Mouse (Mus musculus) midbrain, embryonic 12.5 days (tissue): ENCODE data around the gene Dcp1b. TPM values are rescaled to one million over a fixed set of nuclear protein-coding genes. Genes with fewer than 3 reads are reported as not detected.
A peak's percentile ranks its signal among the peaks of the same experiment; 100 is the strongest.

Source experiments
- ATAC-seq: fragments of 200-750 bp; cut with Nextera tagmentation; 2 replicates; pipeline ENCODE4 v1.8.0; 2017; ENCODE audit warnings: low read depth, moderate TSS enrichment, moderate library complexity; ENCODE audit not compliant: low FRiP score
- H3K27ac ChIP-seq: fragments of 300-500 bp; sonication (generic); replicated peaks from 2 replicates; pipeline ENCODE4 v1.5.1; 2016; ENCODE audit warnings: mild to moderate bottlenecking
- H3K27me3 ChIP-seq: fragments of 300-500 bp; sonication (generic); 2 replicates; pipeline ENCODE4 v1.6.1; 2016; ENCODE audit warnings: mild to moderate bottlenecking
- H3K36me3 ChIP-seq: fragments of 300-500 bp; sonication (generic); 2 replicates; pipeline ENCODE4 v1.6.1; 2016
- H3K4me1 ChIP-seq: fragments of 300-500 bp; sonication (generic); 2 replicates; pipeline ENCODE4 v1.6.1; 2016
- H3K4me2 ChIP-seq: fragments of 300-500 bp; sonication (generic); replicated peaks from 2 replicates; pipeline ENCODE4 v1.6.1; 2016; ENCODE audit warnings: mild to moderate bottlenecking, moderate library complexity
- H3K4me3 ChIP-seq: fragments of 300-500 bp; sonication (generic); 2 replicates; pipeline ENCODE4 v1.5.1; 2016; ENCODE audit warnings: mild to moderate bottlenecking
- H3K9ac ChIP-seq: fragments of 300-500 bp; sonication (generic); replicated peaks from 2 replicates; pipeline ENCODE4 v1.6.1; 2016; ENCODE audit warnings: mild to moderate bottlenecking, moderate library complexity
- H3K9me3 ChIP-seq: fragments of 300-500 bp; sonication (generic); 2 replicates; pipeline ENCODE4 v1.6.1; 2016; ENCODE audit warnings: mild to moderate bottlenecking
- WGBS: fragments of 180-500 bp; shearing (Covaris S2); methylation state at CpG from one replicate; pipeline ENCODE4 v1.1.7; 2016; 5-methylcytosine and 5-hydroxymethylcytosine counted together
- polyA plus RNA-seq: library from polyadenylated mRNA; unstranded; fragments of >200 nt; fragmentation: Nextera tagmentation; extraction: Ambion mirVana; gene quantifications from 2 replicates; pipeline ENCODE4 v1.2.1, GENCODE M21; 2016

Gene Dcp1b
- polyA plus RNA-seq, 1 experiment from 2014 or later: 14.9 TPM

- Histone ChIP-seq H3K9ac (no peak overlapping the region), H3K4me1 (no peaks in the 10 kb centered on the region), H3K27me3 (no peaks in the 10 kb centered on the region), H3K4me3 (no peak overlapping the region), H3K36me3 (peaks cover 40% of the 10 kb centered on the region), H3K27ac (no peak overlapping the region), H3K4me2 (no peak overlapping the region), H3K9me3 (no peaks in the 10 kb centered on the region)
- ATAC-seq: no peak
- 74% methylated on average over 15 of the region's 15 CpGs for WGBS
These were observed 44.3 kb downstream of the Dcp1b start for GRCm38 (mm10) chr6:119219237-119219870.

- Histone ChIP-seq H3K4me3 (no peak overlapping the region), H3K4me1 (0 out of 2 replicates have a peak, but pooled peaks cover 5% of the 10 kb centered on the region), H3K27me3 (no peaks in the 10 kb centered on the region), H3K4me2 (no peak overlapping the region), H3K36me3 (peaks cover 30% of the 10 kb centered on the region), H3K9ac (no peak overlapping the region), H3K27ac (no peak overlapping the region), H3K9me3 (no peaks in the 10 kb centered on the region)
- ATAC-seq: 0 out of 2 replicates have a peak, but pooled peaks have one; percentile 28
- 55% methylated on average over 10 of the region's 10 CpGs for WGBS
These were observed 45.2 kb downstream of the Dcp1b start for GRCm38 (mm10) chr6:119220297-119220696.

- WGBS: 75% methylated on average over 13 of the region's 13 CpGs
- Histone ChIP-seq H3K4me1 (0 out of 2 replicates have a peak, but pooled peaks cover 5% of the 10 kb centered on the region), H3K4me3 (no peak overlapping the region), H3K27ac (no peak overlapping the region), H3K9ac (no peak overlapping the region), H3K4me2 (no peak overlapping the region), H3K9me3 (no peaks in the 10 kb centered on the region), H3K27me3 (no peaks in the 10 kb centered on the region), H3K36me3 (peaks cover 12% of the 10 kb centered on the region)
- no peak for ATAC-seq
These were observed 49.6 kb downstream of the Dcp1b start for GRCm38 (mm10) chr6:119224451-119225195.

- H3K36me3 ChIP-seq: peaks cover 9% of the 10 kb centered on the region
- ATAC-seq: no peak
- 0 out of 2 replicates have a peak, but pooled peaks cover 5% of the 10 kb centered on the region for H3K4me1 ChIP-seq
- H3K27me3 ChIP-seq: no peaks in the 10 kb centered on the region
- no peak overlapping the region for H3K4me2 ChIP-seq
- no peak overlapping the region for H3K4me3 ChIP-seq
- H3K9ac ChIP-seq: no peak overlapping the region
- no peak overlapping the region for H3K27ac ChIP-seq
- 86% methylated on average over 12 of the region's 12 CpGs for WGBS
- no peaks in the 10 kb centered on the region for H3K9me3 ChIP-seq
These were observed 50.2 kb downstream of the Dcp1b start for GRCm38 (mm10) chr6:119225226-119225625.

GRCm38 (mm10) chr6:119225731-119226130, 50.7 kb downstream of the Dcp1b start:
- Histone ChIP-seq H3K4me3 (no peak overlapping the region), H3K4me2 (no peak overlapping the region), H3K4me1 (0 out of 2 replicates have a peak, but pooled peaks cover 5% of the 10 kb centered on the region), H3K9ac (no peak overlapping the region), H3K27ac (no peak overlapping the region), H3K27me3 (no peaks in the 10 kb centered on the region), H3K9me3 (no peaks in the 10 kb centered on the region), H3K36me3 (peaks cover 9% of the 10 kb centered on the region)
- ATAC-seq: no peak
- 93% methylated on average over 6 of the region's 6 CpGs for WGBS

- 94% methylated on average over 8 of the region's 8 CpGs for WGBS
- H3K4me3 ChIP-seq: no peak overlapping the region
- no peak overlapping the region for H3K4me2 ChIP-seq
- H3K36me3 ChIP-seq: peaks cover 5% of the 10 kb centered on the region
- no peaks in the 10 kb centered on the region for H3K27me3 ChIP-seq
- H3K9me3 ChIP-seq: no peaks in the 10 kb centered on the region
- H3K4me1 ChIP-seq: 0 out of 2 replicates have a peak, but pooled peaks cover 5% of the 10 kb centered on the region
- no peak for ATAC-seq
- no peak overlapping the region for H3K27ac ChIP-seq
- H3K9ac ChIP-seq: no peak overlapping the region
These were observed 51.9 kb downstream of the Dcp1b start for GRCm38 (mm10) chr6:119227001-119227400.

GRCm38 (mm10) chr6:119228861-119229603, 54.0 kb downstream of the Dcp1b start:
- no peak for ATAC-seq
- H3K9me3 ChIP-seq: no peaks in the 10 kb centered on the region
- H3K27ac ChIP-seq: no peak overlapping the region

GRCm38 (mm10) chr6:119233066-119233465, 58.0 kb downstream of the Dcp1b start:
- Histone ChIP-seq H3K4me2 (no peak overlapping the region), H3K9ac (no peak overlapping the region), H3K4me1 (peaks cover 5% of the 10 kb centered on the region; the same call in 1 of the 2 replicates), H3K9me3 (no peaks in the 10 kb centered on the region), H3K27me3 (no peaks in the 10 kb centered on the region), H3K36me3 (no peaks in the 10 kb centered on the region), H3K4me3 (no peak overlapping the region), H3K27ac (no peak overlapping the region)
- 72% methylated on average over 2 of the region's 3 CpGs for WGBS
- ATAC-seq: no peak

More at GRCm38 (mm10) chr6:119228861-119229603, 54.0 kb downstream of the Dcp1b start:
- no peak overlapping the region for H3K4me3 ChIP-seq
- H3K4me2 ChIP-seq: no peak overlapping the region
- H3K4me1 ChIP-seq: 0 out of 2 replicates have a peak, but pooled peaks cover 5% of the 10 kb centered on the region
- H3K9ac ChIP-seq: no peak overlapping the region
- no peaks in the 10 kb centered on the region for H3K27me3 ChIP-seq
- WGBS: 89% methylated on average over 11 of the region's 11 CpGs
- no peaks in the 10 kb centered on the region for H3K36me3 ChIP-seq

- 88% methylated on average over 5 of the region's 5 CpGs for WGBS
- Histone ChIP-seq H3K36me3 (no peaks in the 10 kb centered on the region), H3K27me3 (no peaks in the 10 kb centered on the region), H3K27ac (no peak overlapping the region), H3K9me3 (no peaks in the 10 kb centered on the region), H3K4me2 (no peak overlapping the region), H3K9ac (no peak overlapping the region), H3K4me3 (no peak overlapping the region), H3K4me1 (peaks cover 5% of the 10 kb centered on the region; the same call in 1 of the 2 replicates)
- no peak for ATAC-seq
These were observed 60.4 kb downstream of the Dcp1b start for GRCm38 (mm10) chr6:119235441-119235840.

GRCm38 (mm10) chr6:119236241-119236640, 61.2 kb downstream of the Dcp1b start, which contains the start of gene Cacna2d4:
Gene Cacna2d4 (plus strand): TSS chr6:119236526.
- no peak for ATAC-seq
- no peak within 1 kb of the TSS for H3K27ac ChIP-seq

GRCm38 (mm10) chr6:119237427-119237989, 62.5 kb downstream of the Dcp1b start:
- Histone ChIP-seq H3K4me2 (no peak overlapping the region), H3K9ac (no peak overlapping the region), H3K4me3 (no peak overlapping the region), H3K9me3 (no peaks in the 10 kb centered on the region), H3K27me3 (no peaks in the 10 kb centered on the region), H3K36me3 (no peaks in the 10 kb centered on the region), H3K4me1 (peaks cover 5% of the 10 kb centered on the region; the same call in 1 of the 2 replicates), H3K27ac (no peak overlapping the region)
- 64% methylated on average over 8 of the region's 8 CpGs for WGBS
- no peak for ATAC-seq

More at GRCm38 (mm10) chr6:119236241-119236640, 61.2 kb downstream of the Dcp1b start, which contains the start of gene Cacna2d4:
- WGBS: 23% methylated on average over 1 of the region's 1 CpGs
- H3K36me3 ChIP-seq: no peaks in the 10 kb centered on the region
- no peak within 1 kb of the TSS for H3K4me2 ChIP-seq
- H3K4me1 ChIP-seq: peaks cover 5% of the 10 kb centered on the region; the same call in 1 of the 2 replicates
- H3K4me3 ChIP-seq: no peak within 1 kb of the TSS
- H3K9ac ChIP-seq: no peak within 1 kb of the TSS
- no peaks in the 10 kb centered on the region for H3K27me3 ChIP-seq
- no peaks in the 10 kb centered on the region for H3K9me3 ChIP-seq
